Mouse (Mus musculus): ENCODE measurements around the gene Sptbn1. TPM values are rescaled to one million over a fixed set of nuclear protein-coding genes. Genes with fewer than 3 reads are reported as not detected.

Sptbn1 gene
- polyA plus RNA-seq, 1 experiment: 28.0 TPM

- Histone ChIP-seq H3K27me3 (ENCODE audit: control insufficient read depth, insufficient read depth, low read length) (no peaks in the 10 kb centered on the region), H3K4me3 (ENCODE audit: extremely low read depth, insufficient read depth, insufficient read length) (no peak overlapping the region), H3K27ac (ENCODE audit: insufficient read depth, low read length) (no peak overlapping the region), H3K4me1 (ENCODE audit: control insufficient read depth, insufficient read depth, insufficient read length) (no peaks in the 10 kb centered on the region), H3K36me3 (ENCODE audit: control insufficient read depth, insufficient read depth, low read length) (no peaks in the 10 kb centered on the region)
- TF ChIP-seq CTCF (IDR thresholded peaks at IDR 0.05; ENCODE audit: extremely low read depth, insufficient read depth, insufficient read length, insufficient replicate concordance) (no peak), POLR2A (IDR thresholded peaks at IDR 0.05; ENCODE audit: low read depth, low read length) (no peak)
- no peak for DNase-seq (ENCODE audit: low read depth in 1 of 2, low spot score in 2 of 2)
- 86% methylated on average over 2 of the region's 2 CpGs for WGBS
Measured at GRCm38 (mm10) chr11:30232082-30232481, 35.9 kb downstream of the Sptbn1 start.

GRCm38 (mm10) chr11:30231336-30231735, 36.6 kb downstream of the Sptbn1 start:
- TF ChIP-seq CTCF (IDR thresholded peaks at IDR 0.05; ENCODE audit: extremely low read depth, insufficient read depth, insufficient read length, insufficient replicate concordance): no peak
- TF ChIP-seq POLR2A (IDR thresholded peaks at IDR 0.05; ENCODE audit: low read depth, low read length): no peak
- WGBS: 51% methylated on average over 3 of the region's 3 CpGs
- Histone ChIP-seq H3K36me3 (ENCODE audit: control insufficient read depth, insufficient read depth, low read length) (no peaks in the 10 kb centered on the region), H3K4me3 (ENCODE audit: extremely low read depth, insufficient read depth, insufficient read length) (no peak overlapping the region), H3K27ac (ENCODE audit: insufficient read depth, low read length) (no peak overlapping the region), H3K27me3 (ENCODE audit: control insufficient read depth, insufficient read depth, low read length) (no peaks in the 10 kb centered on the region), H3K4me1 (ENCODE audit: control insufficient read depth, insufficient read depth, insufficient read length) (no peaks in the 10 kb centered on the region)
- DNase-seq (ENCODE audit: low read depth in 1 of 2, low spot score in 2 of 2): no peak

- Histone ChIP-seq H3K27me3 (ENCODE audit: control insufficient read depth, insufficient read depth, low read length) (no peaks in the 10 kb centered on the region), H3K4me1 (ENCODE audit: control insufficient read depth, insufficient read depth, insufficient read length) (no peaks in the 10 kb centered on the region), H3K36me3 (ENCODE audit: control insufficient read depth, insufficient read depth, low read length) (no peaks in the 10 kb centered on the region), H3K27ac (ENCODE audit: insufficient read depth, low read length) (no peak overlapping the region), H3K4me3 (ENCODE audit: extremely low read depth, insufficient read depth, insufficient read length) (no peak overlapping the region)
- 91% methylated on average over 4 of the region's 4 CpGs for WGBS
- TF ChIP-seq CTCF (IDR thresholded peaks at IDR 0.05; ENCODE audit: extremely low read depth, insufficient read depth, insufficient read length, insufficient replicate concordance) (no peak), POLR2A (IDR thresholded peaks at IDR 0.05; ENCODE audit: low read depth, low read length) (no peak)
- DNase-seq (ENCODE audit: low read depth in 1 of 2, low spot score in 2 of 2): no peak
Measured at GRCm38 (mm10) chr11:30230330-30230771, 37.6 kb downstream of the Sptbn1 start.

GRCm38 (mm10) chr11:30226756-30227155, 41.2 kb downstream of the Sptbn1 start:
- no peak for DNase-seq (ENCODE audit: low read depth in 1 of 2, low spot score in 2 of 2)
- Histone ChIP-seq H3K27ac (ENCODE audit: insufficient read depth, low read length) (no peak overlapping the region), H3K36me3 (ENCODE audit: control insufficient read depth, insufficient read depth, low read length) (no peaks in the 10 kb centered on the region), H3K4me3 (ENCODE audit: extremely low read depth, insufficient read depth, insufficient read length) (no peak overlapping the region), H3K4me1 (ENCODE audit: control insufficient read depth, insufficient read depth, insufficient read length) (no peaks in the 10 kb centered on the region), H3K27me3 (ENCODE audit: control insufficient read depth, insufficient read depth, low read length) (no peaks in the 10 kb centered on the region)
- TF ChIP-seq POLR2A (IDR thresholded peaks at IDR 0.05; ENCODE audit: low read depth, low read length) (no peak), CTCF (IDR thresholded peaks at IDR 0.05; ENCODE audit: extremely low read depth, insufficient read depth, insufficient read length, insufficient replicate concordance) (no peak)
- 85% methylated on average over 2 of the region's 2 CpGs for WGBS

- Histone ChIP-seq H3K4me3 (ENCODE audit: extremely low read depth, insufficient read depth, insufficient read length) (no peak overlapping the region), H3K36me3 (ENCODE audit: control insufficient read depth, insufficient read depth, low read length) (no peaks in the 10 kb centered on the region), H3K27me3 (ENCODE audit: control insufficient read depth, insufficient read depth, low read length) (no peaks in the 10 kb centered on the region), H3K4me1 (ENCODE audit: control insufficient read depth, insufficient read depth, insufficient read length) (no peaks in the 10 kb centered on the region), H3K27ac (ENCODE audit: insufficient read depth, low read length) (no peak overlapping the region)
- TF ChIP-seq CTCF (IDR thresholded peaks at IDR 0.05; ENCODE audit: extremely low read depth, insufficient read depth, insufficient read length, insufficient replicate concordance): no peak
- TF ChIP-seq POLR2A (IDR thresholded peaks at IDR 0.05; ENCODE audit: low read depth, low read length): no peak
- no peak for DNase-seq (ENCODE audit: low read depth in 1 of 2, low spot score in 2 of 2)
Measured at GRCm38 (mm10) chr11:30224599-30224998, 43.4 kb downstream of the Sptbn1 start.

- peak; percentile 25 to 34 for DNase-seq (ENCODE audit: low read depth in 1 of 2, low spot score in 2 of 2)
- Histone ChIP-seq H3K4me3 (ENCODE audit: extremely low read depth, insufficient read depth, insufficient read length) (no peak overlapping the region), H3K27me3 (ENCODE audit: control insufficient read depth, insufficient read depth, low read length) (no peaks in the 10 kb centered on the region), H3K36me3 (ENCODE audit: control insufficient read depth, insufficient read depth, low read length) (no peaks in the 10 kb centered on the region), H3K4me1 (ENCODE audit: control insufficient read depth, insufficient read depth, insufficient read length) (no peaks in the 10 kb centered on the region), H3K27ac (ENCODE audit: insufficient read depth, low read length) (no peak overlapping the region)
- WGBS: 23% methylated on average over 2 of the region's 2 CpGs
- TF ChIP-seq CTCF (IDR thresholded peaks at IDR 0.05; ENCODE audit: extremely low read depth, insufficient read depth, insufficient read length, insufficient replicate concordance) (peak; percentile 66; the same call in 1 of the 2 replicates), POLR2A (IDR thresholded peaks at IDR 0.05; ENCODE audit: low read depth, low read length) (no peak)
Measured at GRCm38 (mm10) chr11:30222636-30223035, 45.3 kb downstream of the Sptbn1 start.

GRCm38 (mm10) chr11:30221043-30221442, 46.9 kb downstream of the Sptbn1 start:
- no peaks in the 10 kb centered on the region for H3K36me3 ChIP-seq (ENCODE audit: control insufficient read depth, insufficient read depth, low read length)
- no peaks in the 10 kb centered on the region for H3K4me1 ChIP-seq (ENCODE audit: control insufficient read depth, insufficient read depth, insufficient read length)
- H3K27ac ChIP-seq (ENCODE audit: insufficient read depth, low read length): no peak overlapping the region
- H3K27me3 ChIP-seq (ENCODE audit: control insufficient read depth, insufficient read depth, low read length): no peaks in the 10 kb centered on the region
- WGBS: 93% methylated on average over 5 of the region's 5 CpGs
- TF ChIP-seq POLR2A (IDR thresholded peaks at IDR 0.05; ENCODE audit: low read depth, low read length) (no peak), CTCF (IDR thresholded peaks at IDR 0.05; ENCODE audit: extremely low read depth, insufficient read depth, insufficient read length, insufficient replicate concordance) (no peak)
- no peak for DNase-seq (ENCODE audit: low read depth in 1 of 2, low spot score in 2 of 2)
- H3K4me3 ChIP-seq (ENCODE audit: extremely low read depth, insufficient read depth, insufficient read length): no peak overlapping the region

Data from spleen, adult 2 months (tissue).